Mouse (Mus musculus): ENCODE data around the gene Dirc2. TPM values are rescaled to one million over a fixed set of nuclear protein-coding genes. Genes with fewer than 3 reads are reported as not detected.

The Dirc2 gene
- total and polyA plus RNA-seq, 2 experiments from 2014 or later = 35.5 to 70.8 TPM

GRCm38 (mm10) chr16:35775835-35776234 is 6.7 kb upstream of the Dirc2 start:
- no peaks in the 10 kb centered on the region for H3K9me3 ChIP-seq (ENCODE audit: low read length)
- no peak overlapping the region for H3K27ac ChIP-seq
- H3K4me3 ChIP-seq (ENCODE audit: low read length) = no peak overlapping the region
- H3K4me2 ChIP-seq (ENCODE audit: low read depth, low read length) = no peak overlapping the region
- H3K27me3 ChIP-seq (ENCODE audit: insufficient read depth, low read length) = no peaks in the 10 kb centered on the region
- TF ChIP-seq CTCF (IDR thresholded peaks at IDR 0.05; ENCODE audit: low read depth) = no peak
- H3K4me1 ChIP-seq (ENCODE audit: insufficient read depth, low read length) = 0 out of 2 replicates have a peak, but pooled peaks cover 5% of the 10 kb centered on the region
- H3K9ac ChIP-seq (replicated peaks; ENCODE audit: low read length) = no peak overlapping the region
- 94% methylated on average over 1 of the region's 1 CpGs for WGBS
- no peaks in the 10 kb centered on the region for H3K36me3 ChIP-seq (ENCODE audit: insufficient read depth, low read length)
- no peak for ATAC-seq
- DNase-seq (ENCODE audit: low spot score) = no peak

GRCm38 (mm10) chr16:35772598-35772997 is 3.4 kb upstream of the Dirc2 start:
- WGBS = 89% methylated on average over 5 of the region's 5 CpGs
- H3K9me3 ChIP-seq (ENCODE audit: low read length) = no peaks in the 10 kb centered on the region
- no peak overlapping the region for H3K9ac ChIP-seq (replicated peaks; ENCODE audit: low read length)
- H3K4me3 ChIP-seq (ENCODE audit: low read length) = no peak overlapping the region
- ATAC-seq (no peak), DNase-seq (ENCODE audit: low spot score) (no peak)
- H3K27me3 ChIP-seq (ENCODE audit: insufficient read depth, low read length) = no peaks in the 10 kb centered on the region
- no peak overlapping the region for H3K27ac ChIP-seq
- peaks cover 12% of the 10 kb centered on the region; the same call in 1 of the 2 replicates for H3K4me1 ChIP-seq (ENCODE audit: insufficient read depth, low read length)
- no peak overlapping the region for H3K4me2 ChIP-seq (ENCODE audit: low read depth, low read length)
- no peak for TF ChIP-seq CTCF (IDR thresholded peaks at IDR 0.05; ENCODE audit: low read depth)
- H3K36me3 ChIP-seq (ENCODE audit: insufficient read depth, low read length) = no peaks in the 10 kb centered on the region

- 86% methylated on average over 5 of the region's 5 CpGs for WGBS
- no peak overlapping the region for H3K9ac ChIP-seq (replicated peaks; ENCODE audit: low read length)
Observed at GRCm38 (mm10) chr16:35771606-35772005, 2.5 kb upstream of the Dirc2 start.

GRCm38 (mm10) chr16:35771141-35771540 is 2.0 kb upstream of the Dirc2 start:
- 23% methylated on average over 8 of the region's 8 CpGs for WGBS
- H3K4me3 ChIP-seq (ENCODE audit: low read length) = peak overlapping the region; percentile 89
- H3K27ac ChIP-seq = no peak overlapping the region
- H3K27me3 ChIP-seq (ENCODE audit: insufficient read depth, low read length) = no peaks in the 10 kb centered on the region
- no peak for TF ChIP-seq CTCF (IDR thresholded peaks at IDR 0.05; ENCODE audit: low read depth)
- peaks cover 15% of the 10 kb centered on the region; the same call in 1 of the 2 replicates for H3K4me1 ChIP-seq (ENCODE audit: insufficient read depth, low read length)
- no peaks in the 10 kb centered on the region for H3K36me3 ChIP-seq (ENCODE audit: insufficient read depth, low read length)
- H3K9me3 ChIP-seq (ENCODE audit: low read length) = no peaks in the 10 kb centered on the region
- H3K9ac ChIP-seq (replicated peaks; ENCODE audit: low read length) = no peak overlapping the region
- ATAC-seq = no peak
- DNase-seq (ENCODE audit: low spot score) = no peak
- H3K4me2 ChIP-seq (ENCODE audit: low read depth, low read length) = peak overlapping the region; percentile 96

More at GRCm38 (mm10) chr16:35771606-35772005, 2.5 kb upstream of the Dirc2 start:
- H3K4me3 ChIP-seq (ENCODE audit: low read length) = no peak overlapping the region
- TF ChIP-seq CTCF (IDR thresholded peaks at IDR 0.05; ENCODE audit: low read depth) = 0 out of 2 replicates have a peak, but pooled peaks have one; percentile 10
- H3K36me3 ChIP-seq (ENCODE audit: insufficient read depth, low read length) = no peaks in the 10 kb centered on the region
- no peak for ATAC-seq
- no peak for DNase-seq (ENCODE audit: low spot score)
- peaks cover 15% of the 10 kb centered on the region; the same call in 1 of the 2 replicates for H3K4me1 ChIP-seq (ENCODE audit: insufficient read depth, low read length)
- H3K27ac ChIP-seq = no peak overlapping the region
- no peaks in the 10 kb centered on the region for H3K27me3 ChIP-seq (ENCODE audit: insufficient read depth, low read length)
- no peaks in the 10 kb centered on the region for H3K9me3 ChIP-seq (ENCODE audit: low read length)
- no peak overlapping the region for H3K4me2 ChIP-seq (ENCODE audit: low read depth, low read length)

DNA sequence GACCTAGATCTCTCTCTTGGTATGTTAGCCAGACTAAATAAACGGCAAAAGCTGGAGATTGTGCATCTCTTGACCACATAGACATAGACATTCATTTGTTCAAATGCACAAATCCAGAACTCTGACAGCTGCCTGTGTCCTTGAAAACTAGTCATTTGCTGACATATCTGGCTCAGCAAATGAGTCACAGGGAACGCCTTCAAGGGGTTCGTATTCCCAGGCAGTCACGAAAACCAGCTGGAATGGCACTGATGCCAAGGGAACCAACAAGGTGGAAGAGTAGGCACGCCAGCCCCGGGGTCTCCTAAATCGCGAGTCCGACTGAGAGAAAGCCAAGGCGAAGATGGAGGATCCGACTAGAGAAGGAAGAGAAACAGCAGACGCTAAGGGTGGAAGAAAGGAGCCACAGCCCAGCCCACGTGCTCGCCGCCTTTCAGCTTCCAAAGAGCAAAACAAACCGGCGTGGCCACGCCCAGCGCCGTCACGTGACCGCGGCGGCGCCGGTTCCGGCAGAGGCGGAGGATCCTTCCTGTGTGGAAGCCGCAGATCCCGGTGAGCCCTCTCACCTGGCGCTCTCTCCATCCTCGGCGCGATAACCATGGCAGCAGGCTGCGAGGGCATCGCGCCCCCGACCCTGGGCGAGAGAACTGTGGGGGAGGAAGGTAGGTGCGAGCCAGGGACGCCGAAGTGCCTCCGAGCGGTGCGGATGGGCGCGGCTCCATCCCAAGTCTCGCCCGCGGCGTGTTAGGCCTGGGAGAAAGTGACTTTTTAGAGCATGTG is 912 bp upstream of the Dirc2 start, which contains the start of gene Hspbap1:
Hspbap1 (plus strand) TSS at position 498 of the 780 bp plus-strand sequence.
- WGBS = under 1% methylated on average over 51 of the region's 51 CpGs
- H3K4me2 ChIP-seq (ENCODE audit: low read depth, low read length) = peak within 1 kb of the TSS; percentile 96
- TF ChIP-seq CTCF (IDR thresholded peaks at IDR 0.05; ENCODE audit: low read depth) = no peak
- peak within 1 kb of the TSS; percentile 66; the same call in 1 of the 2 replicates for H3K27ac ChIP-seq
- H3K4me1 ChIP-seq (ENCODE audit: insufficient read depth, low read length) = peaks cover 15% of the 10 kb centered on the region; the same call in 1 of the 2 replicates
- peak within 1 kb of the TSS; percentile 89 for H3K4me3 ChIP-seq (ENCODE audit: low read length)
- H3K27me3 ChIP-seq (ENCODE audit: insufficient read depth, low read length) = no peaks in the 10 kb centered on the region
- H3K36me3 ChIP-seq (ENCODE audit: insufficient read depth, low read length) = no peaks in the 10 kb centered on the region
- peak; percentile 89 for ATAC-seq
- peak within 1 kb of the TSS; percentile 88 for H3K9ac ChIP-seq (replicated peaks; ENCODE audit: low read length)
- no peaks in the 10 kb centered on the region for H3K9me3 ChIP-seq (ENCODE audit: low read length)
- DNase-seq (ENCODE audit: low spot score) = peak; percentile 92

- peak overlapping the region; percentile 66; the same call in 1 of the 2 replicates for H3K27ac ChIP-seq
- WGBS = 23% methylated on average over 6 of the region's 6 CpGs
- ATAC-seq (no peak), DNase-seq (ENCODE audit: low spot score) (peak; percentile 10)
- H3K9me3 ChIP-seq (ENCODE audit: low read length) = no peaks in the 10 kb centered on the region
- H3K9ac ChIP-seq (replicated peaks; ENCODE audit: low read length) = peak overlapping the region; percentile 88
- H3K4me1 ChIP-seq (ENCODE audit: insufficient read depth, low read length) = peaks cover 15% of the 10 kb centered on the region; the same call in 1 of the 2 replicates
- H3K27me3 ChIP-seq (ENCODE audit: insufficient read depth, low read length) = no peaks in the 10 kb centered on the region
- peak overlapping the region; percentile 89 for H3K4me3 ChIP-seq (ENCODE audit: low read length)
- H3K4me2 ChIP-seq (ENCODE audit: low read depth, low read length) = peak overlapping the region; percentile 96
- TF ChIP-seq CTCF (IDR thresholded peaks at IDR 0.05; ENCODE audit: low read depth) = no peak
- H3K36me3 ChIP-seq (ENCODE audit: insufficient read depth, low read length) = no peaks in the 10 kb centered on the region
Observed at GRCm38 (mm10) chr16:35768469-35768784, 729 bp downstream of the Dirc2 start.

GRCm38 (mm10) chr16:35766366-35766765 is 2.8 kb downstream of the Dirc2 start:
- no peak for DNase-seq (ENCODE audit: low spot score)

More at GRCm38 (mm10) chr16:35766366-35766765, 2.8 kb downstream of the Dirc2 start:
- no peaks in the 10 kb centered on the region for H3K27me3 ChIP-seq (ENCODE audit: insufficient read depth, low read length)
- ATAC-seq = no peak
- H3K4me2 ChIP-seq (ENCODE audit: low read depth, low read length) = no peak overlapping the region
- 70% methylated on average over 3 of the region's 3 CpGs for WGBS
- peaks cover 15% of the 10 kb centered on the region; the same call in 1 of the 2 replicates for H3K4me1 ChIP-seq (ENCODE audit: insufficient read depth, low read length)
- H3K4me3 ChIP-seq (ENCODE audit: low read length) = no peak overlapping the region
- no peak overlapping the region for H3K27ac ChIP-seq
- H3K9ac ChIP-seq (replicated peaks; ENCODE audit: low read length) = no peak overlapping the region
- H3K36me3 ChIP-seq (ENCODE audit: insufficient read depth, low read length) = no peaks in the 10 kb centered on the region
- TF ChIP-seq CTCF (IDR thresholded peaks at IDR 0.05; ENCODE audit: low read depth) = no peak
- H3K9me3 ChIP-seq (ENCODE audit: low read length) = no peaks in the 10 kb centered on the region

All from hindbrain, postnatal 0 days (tissue).